Mouse (Mus musculus): ENCODE results near the gene Siah2.

GRCm38 (mm10) chr3:58679996-58680395 lies 12.2 kb downstream of the Siah2 start:
- no peak for TF ChIP-seq CTCF (IDR thresholded peaks at IDR 0.05)
- TF ChIP-seq EP300 (IDR thresholded peaks at IDR 0.05): no peak

Measured in lung, postnatal 0 days (tissue).